Mouse (Mus musculus) heart, postnatal 0 days (tissue): Measurements from ENCODE around the gene Medag.

ENCODE experiments used
- CTCF ChIP-seq: IDR thresholded peaks from 2 replicates; pipeline ENCODE4 v1.5.1; 2016; ENCODE audit warnings: antibody characterized with exemption, control low read depth, low read depth
- EP300 ChIP-seq: IDR thresholded peaks from 2 replicates; pipeline ENCODE4 v1.6.1; 2016; ENCODE audit warnings: antibody characterized with exemption, low read depth

DNA sequence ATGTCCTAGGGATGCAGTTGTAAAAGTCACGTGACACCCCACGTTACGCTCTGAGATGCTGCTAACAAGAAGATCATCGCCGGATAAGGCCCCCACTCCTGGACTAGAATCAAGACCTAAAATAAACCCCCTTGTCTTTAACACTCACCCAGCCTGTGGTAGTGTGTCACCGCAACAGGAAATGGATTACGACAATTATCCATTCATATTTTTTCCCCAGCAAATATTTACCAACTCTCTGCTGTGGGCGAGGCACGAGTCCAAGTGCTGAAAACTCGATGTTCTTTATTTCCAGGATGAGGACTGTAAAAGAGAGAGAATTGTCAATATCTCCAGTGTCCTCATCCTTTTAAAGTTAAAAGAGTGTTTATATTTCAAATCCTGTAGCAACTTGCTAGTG is 9.5 kb upstream of the Medag start:
- TF ChIP-seq CTCF (no peak), EP300 (no peak)
